Mouse (Mus musculus) yolk sac, embryonic 10.5 days (tissue): Measurements from ENCODE around the gene Gin1.

Experiments
- DNase-seq: peaks from one replicate; pipeline ENCODE4 v3.0.0-alpha.2; 2017; ENCODE audit warnings: low spot score

Gene Gin1

GRCm38 (mm10) chr1:97787674-97788073 lies 17.7 kb downstream of the Gin1 start:
- no peak for DNase-seq

GRCm38 (mm10) chr1:97788490-97788889 lies 18.5 kb downstream of the Gin1 start:
- no peak for DNase-seq

GRCm38 (mm10) chr1:97794110-97794509 lies 24.1 kb downstream of the Gin1 start:
- no peak for DNase-seq

GRCm38 (mm10) chr1:97795936-97796335 lies 26.0 kb downstream of the Gin1 start:
- peak; percentile 43 for DNase-seq

GRCm38 (mm10) chr1:97802207-97802902 lies 32.4 kb downstream of the Gin1 start:
- no peak for DNase-seq

- no peak for DNase-seq
These were observed 34.5 kb downstream of the Gin1 start for GRCm38 (mm10) chr1:97804520-97804919.

- no peak for DNase-seq
These were observed 39.4 kb downstream of the Gin1 start for GRCm38 (mm10) chr1:97809255-97809912.

- DNase-seq: no peak
These were observed 51.3 kb downstream of the Gin1 start for GRCm38 (mm10) chr1:97821282-97821681.

- DNase-seq: peak; percentile 53
These were observed 52.2 kb downstream of the Gin1 start for GRCm38 (mm10) chr1:97822203-97822602.

GRCm38 (mm10) chr1:97822904-97823303 lies 52.9 kb downstream of the Gin1 start:
- DNase-seq: no peak

- no peak for DNase-seq
These were observed 57.6 kb downstream of the Gin1 start for GRCm38 (mm10) chr1:97827566-97827965.

GRCm38 (mm10) chr1:97828087-97828486 lies 58.1 kb downstream of the Gin1 start:
- DNase-seq: no peak

- DNase-seq: no peak
These were observed 63.7 kb downstream of the Gin1 start for GRCm38 (mm10) chr1:97833466-97834353.

- no peak for DNase-seq
These were observed 64.4 kb downstream of the Gin1 start for GRCm38 (mm10) chr1:97834354-97834822.
